12 mouse cellular contexts compared by ENCODE assay signal in genomic region chr3:60413749-60414148, GRCm38 (mm10). TPM values are rescaled to one million over a fixed set of nuclear protein-coding genes. Genes with fewer than 3 reads are reported as not detected.
DNase-seq lines count a peak whose midpoint lies in the region; ATAC-seq and TF ChIP-seq lines count a peak whose summit lies in the region.
"Had no signal": no experiment of that assay in that cellular context is flagged by ENCODE, and none has a peak within 500 bp of the region (broad histone marks: within the 10 kb centered on the region; RNA-seq: fewer than 3 reads in every experiment).

No protein-coding gene starts in this region.

- WGBS in hindbrain, embryonic 14.5 days: 75% methylated on average over 3 of the region's 3 CpGs
- WGBS in kidney, embryonic 14.5 days: 79% methylated on average over 3 of the region's 3 CpGs

- TF ChIP-seq EP300 in CH12.LX (IDR thresholded peaks at IDR 0.05; ENCODE audit: low read length): no peak

- H3K9me3 ChIP-seq in CH12.LX (replicated peaks; ENCODE audit: low read length): no peaks in the 10 kb centered on the region
- H3K9me3 ChIP-seq in hindbrain, embryonic 14.5 days (ENCODE audit: control insufficient read depth, low read length): no peaks in the 10 kb centered on the region
- no peaks in the 10 kb centered on the region for H3K9me3 ChIP-seq in kidney, embryonic 14.5 days (ENCODE audit: control insufficient read depth, low read length)
- H3K9me3 ChIP-seq: G1E; stomach, embryonic 15.5 days had no signal

- no peak for TF ChIP-seq CTCF in CH12.LX (conservative IDR thresholded peaks at IDR 0.05 in 1 of 2, IDR thresholded peaks at IDR 0.05 in 1 of 2; ENCODE audit: low read depth in 2 of 2, low read length in 2 of 2)

- H3K4me3 ChIP-seq in CH12.LX (replicated peaks in 1 of 3; ENCODE audit: low read depth in 2 of 3, low read length in 2 of 3, poor library complexity in 1 of 3): no peak overlapping the region
- H3K4me3 ChIP-seq in hindbrain, embryonic 14.5 days (replicated peaks; ENCODE audit: low read length): no peak overlapping the region
- no peak overlapping the region for H3K4me3 ChIP-seq in kidney, embryonic 14.5 days (ENCODE audit: low read length)
- H3K4me3 ChIP-seq: stomach, embryonic 15.5 days had no signal

- ATAC-seq in hematopoietic stem cell, adult 5-6 weeks (replicated peaks in 1 of 2; ENCODE audit: insufficient read depth in 1 of 2, low FRiP score in 2 of 2, low TSS enrichment in 1 of 2, low read depth in 1 of 2, poor library complexity in 2 of 2, severe bottlenecking in 2 of 2): peak; percentile 96 to 97
- ATAC-seq in megakaryocyte, adult 5-6 weeks (ENCODE audit: poor library complexity, severe bottlenecking): peak; percentile 81
- ATAC-seq in hindbrain, embryonic 14.5 days (ENCODE audit: low FRiP score): no peak
- no peak for ATAC-seq in kidney, embryonic 14.5 days (ENCODE audit: low FRiP score, low TSS enrichment)
- ATAC-seq: intestine, embryonic 16.5 days had no signal

- dilution Hi-C loops in CH12.LX (cut with MboI; ENCODE audit: extremely low pct_ligation_motif_present, extremely low pct_unique_long_range_greater_than_20kb, low sequenced_read_pairs): no loop called here

- no peak overlapping the region for H3K4me2 ChIP-seq in CH12.LX (ENCODE audit: insufficient read depth, low read depth, poor library complexity, severe bottlenecking)
- no peak overlapping the region for H3K4me2 ChIP-seq in hindbrain, embryonic 14.5 days (replicated peaks)
- no peak overlapping the region for H3K4me2 ChIP-seq in kidney, embryonic 14.5 days (replicated peaks; ENCODE audit: low read depth, low read length)
- H3K4me2 ChIP-seq: stomach, embryonic 15.5 days had no signal

- no peak for DNase-seq in CH12.LX (ENCODE audit: extremely low read depth)
- peak; percentile 88 for DNase-seq in thymus, postnatal 0 days (ENCODE audit: low spot score)
- DNase-seq in urinary bladder, adult 18-20 months (ENCODE audit: low spot score in 2 of 2): no peak
- no peak for DNase-seq in ovary, postnatal 36 days (ENCODE audit: low spot score)
- DNase-seq in hindbrain, embryonic 14.5 days (ENCODE audit: low spot score): no peak
- DNase-seq: lung, postnatal 4 days had no signal

- no peaks in the 10 kb centered on the region for H3K79me2 ChIP-seq in CH12.LX (replicated peaks; ENCODE audit: control insufficient read depth, extremely low read depth, insufficient read depth, poor library complexity, severe bottlenecking)

- no peak overlapping the region for H3K9ac ChIP-seq in CH12.LX (ENCODE audit: insufficient read depth, low read depth)
- H3K9ac ChIP-seq in hindbrain, embryonic 14.5 days: no peak overlapping the region
- H3K9ac ChIP-seq in kidney, embryonic 14.5 days (ENCODE audit: low read depth, low read length): no peak overlapping the region
- H3K9ac ChIP-seq: stomach, embryonic 15.5 days had no signal

- no peak overlapping the region for H3K27ac ChIP-seq in CH12.LX (ENCODE audit: insufficient read depth, low read depth)
- no peak overlapping the region for H3K27ac ChIP-seq in hindbrain, embryonic 14.5 days
- no peak overlapping the region for H3K27ac ChIP-seq in kidney, embryonic 14.5 days (ENCODE audit: low read depth, low read length)
- H3K27ac ChIP-seq: stomach, embryonic 15.5 days had no signal

- no peaks in the 10 kb centered on the region for H3K27me3 ChIP-seq in CH12.LX (replicated peaks)
- no peaks in the 10 kb centered on the region for H3K27me3 ChIP-seq in hindbrain, embryonic 14.5 days (ENCODE audit: control insufficient read depth, insufficient read depth, low read length)
- no peaks in the 10 kb centered on the region for H3K27me3 ChIP-seq in kidney, embryonic 14.5 days (ENCODE audit: control insufficient read depth, insufficient read depth, low read length)
- H3K27me3 ChIP-seq: stomach, embryonic 15.5 days had no signal

- peaks cover 2 to 4% of the 10 kb centered on the region in 2 experiments; a peak in 2 of 4 replicates for H3K4me1 ChIP-seq in CH12.LX (ENCODE audit: control insufficient read depth in 1 of 2, insufficient read depth in 2 of 2)
- no peaks in the 10 kb centered on the region for H3K4me1 ChIP-seq in hindbrain, embryonic 14.5 days (replicated peaks; ENCODE audit: control insufficient read depth, insufficient read depth, low read length)
- H3K4me1 ChIP-seq in kidney, embryonic 14.5 days (ENCODE audit: control insufficient read depth, insufficient read depth, low read length): no peaks in the 10 kb centered on the region
- H3K4me1 ChIP-seq: stomach, embryonic 15.5 days had no signal

- H3K36me3 ChIP-seq in CH12.LX (replicated peaks in 1 of 2; ENCODE audit: control insufficient read depth in 1 of 2, insufficient read depth in 1 of 2, low read length in 1 of 2): no peaks in the 10 kb centered on the region
- H3K36me3 ChIP-seq in hindbrain, embryonic 14.5 days (replicated peaks; ENCODE audit: control insufficient read depth, insufficient read depth): no peaks in the 10 kb centered on the region
- H3K36me3 ChIP-seq in kidney, embryonic 14.5 days (ENCODE audit: control insufficient read depth, insufficient read depth, low read length): no peaks in the 10 kb centered on the region
- H3K36me3 ChIP-seq: G1E; stomach, embryonic 15.5 days had no signal

- TF ChIP-seq RAD21 in CH12.LX (IDR thresholded peaks at IDR 0.05; ENCODE audit: low read depth, low read length): no peak

- in situ Hi-C loops in CH12.LX (cut with MboI; ENCODE audit: low pct_ligation_motif_present, low pct_unique_long_range_greater_than_20kb, low sequenced_read_pairs): no loop called here

- no peak for TF ChIP-seq POLR2A in CH12.LX (IDR thresholded peaks at IDR 0.05; ENCODE audit: low read depth, low read length)

TF ChIP-seq in CH12.LX, 34 proteins besides CTCF, POLR2A, EP300 and RAD21:
- TF ChIP-seq MAX (IDR thresholded peaks at IDR 0.05; ENCODE audit: low read length): peak; percentile 47; the same call in 1 of the 2 replicates
- no peak for TF ChIP-seq CHD2 (IDR thresholded peaks at IDR 0.05; ENCODE audit: low read length)
- no peak for TF ChIP-seq CHD1 (IDR thresholded peaks at IDR 0.05; ENCODE audit: low read depth, low read length)

RNA-seq across cellular contexts. Expression of gene Mbnl1, which starts 58.9 kb away (rescaled TPM):
- 249 and 276 TPM in 2 replicates for total RNA-seq in CH12.LX (2012; rRNA removed)
- 332 and 386 TPM in 2 replicates for total RNA-seq in CH12.LX (2014; rRNA removed)
- 151 and 174 TPM in 2 replicates for polyA plus RNA-seq in CH12.LX (2012; ENCODE audit: insufficient read length, low read depth)
- total RNA-seq in hematopoietic stem cell, adult 5-6 weeks (2017): 695 and 750 TPM in 2 replicates
- total RNA-seq in megakaryocyte, adult 5-6 weeks (2015): 716 and 772 TPM in 2 replicates
- 1,073 and 1,122 TPM in 2 replicates for total RNA-seq in megakaryocyte, adult 5-6 weeks (2017)
- 224 and 235 TPM in 2 replicates for polyA plus RNA-seq in thymus, postnatal 0 days (2015; fragmentation: Nextera tagmentation; extraction: Ambion mirVana)
- 63.2 TPM in 2 replicates for polyA plus RNA-seq in hindbrain, embryonic 14.5 days (2014; fragmentation: Nextera tagmentation; extraction: Ambion mirVana)
- polyA plus RNA-seq in kidney, embryonic 14.5 days (2014; fragmentation: Nextera tagmentation; extraction: Ambion mirVana): 79.6 and 117 TPM in 2 replicates

Comparison
In these comparisons a context has a peak if more than half of its experiments do, and no peak if none do; other contexts are left out.
1. ATAC-seq: peak in hematopoietic stem cell, adult 5-6 weeks (2 of 2) and megakaryocyte, adult 5-6 weeks (single experiment); none in hindbrain, embryonic 14.5 days (single experiment) and kidney, embryonic 14.5 days (single experiment).